Mouse (Mus musculus) thymus, postnatal 14 days (tissue): ENCODE data around the gene Cyp3a25.
"Not testable (repeated sequence)": the region's sequence is repeated elsewhere in the genome, so short reads cannot be mapped to it uniquely, and the experiment has no call there.

ENCODE experiments used
- DNase-seq: peaks from one replicate; pipeline ENCODE4 v3.0.0; 2021

Gene Cyp3a25

GRCm38 (mm10) chr5:146009509-146009908, at the start of gene Cyp3a25:
Gene Cyp3a25 (minus strand): TSS chr5:146009618.
- not testable (repeated sequence) for DNase-seq

- DNase-seq: no peak
Observed at GRCm38 (mm10) chr5:146021136-146021535, 11.7 kb upstream of the Cyp3a25 start.

GRCm38 (mm10) chr5:146018275-146018674, 8.9 kb upstream of the Cyp3a25 start:
- no peak for DNase-seq

GRCm38 (mm10) chr5:146011251-146011650, 1.8 kb upstream of the Cyp3a25 start:
- no peak for DNase-seq

- no peak for DNase-seq
Observed at GRCm38 (mm10) chr5:145967080-145967479, 42.3 kb downstream of the Cyp3a25 start.
